Mouse (Mus musculus) T-cell, adult 2 months (primary cell): Measurements from ENCODE around the gene Rprd1b.

ENCODE experiments used
- DNase-seq: peaks from one replicate; pipeline ENCODE4 v3.0.0; 2022; ENCODE audit warnings: low spot score

Gene Rprd1b

DNA sequence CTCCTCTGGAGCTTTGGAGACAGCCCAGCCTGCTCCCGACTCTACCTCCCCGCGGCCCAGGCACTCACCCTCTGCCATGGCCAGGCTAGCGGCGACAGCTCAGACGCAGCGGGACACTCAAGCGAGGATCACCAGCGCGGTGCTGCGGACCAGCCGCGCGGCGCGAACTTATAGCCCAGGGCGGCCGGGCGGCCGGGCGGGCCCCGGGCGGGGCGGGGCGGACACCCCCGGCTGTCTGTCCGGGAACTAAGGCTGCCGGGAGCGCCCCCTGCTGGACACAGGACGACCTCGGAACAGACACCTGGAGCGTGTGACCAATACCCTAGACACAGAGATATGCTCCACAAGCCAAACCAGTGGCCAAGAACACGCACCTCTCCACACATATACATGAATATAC lies 117.9 kb downstream of the Rprd1b start, which contains the start of gene Tgm2:
Tgm2 (minus strand) TSS at position 214 of the 400 bp plus-strand sequence.
- DNase-seq, result peak; percentile 77

- DNase-seq, result no peak
These were observed 118.7 kb downstream of the Rprd1b start for GRCm38 (mm10) chr2:158146971-158147370.

DNA sequence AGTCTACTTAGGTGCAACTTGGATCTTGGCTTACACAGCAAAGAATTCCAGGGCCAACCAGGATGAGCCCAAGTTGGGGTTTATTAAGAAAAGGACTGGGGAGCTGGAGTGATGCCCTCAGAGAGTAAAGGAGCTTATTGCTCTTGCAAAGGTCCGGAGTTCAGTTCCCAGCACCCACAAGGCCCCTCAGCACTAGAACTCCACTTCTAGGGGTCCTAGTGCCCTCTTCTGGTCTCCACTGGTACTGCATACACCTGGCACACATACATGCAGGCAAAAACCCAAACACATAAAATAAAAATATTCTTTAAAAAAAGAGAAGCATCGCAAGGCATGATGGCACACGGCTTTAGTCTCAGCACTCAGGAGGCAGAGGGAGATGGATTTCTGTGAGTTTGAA lies 122.8 kb downstream of the Rprd1b start:
- no peak for DNase-seq

GRCm38 (mm10) chr2:158152685-158153309 lies 124.5 kb downstream of the Rprd1b start:
- no peak for DNase-seq

DNA sequence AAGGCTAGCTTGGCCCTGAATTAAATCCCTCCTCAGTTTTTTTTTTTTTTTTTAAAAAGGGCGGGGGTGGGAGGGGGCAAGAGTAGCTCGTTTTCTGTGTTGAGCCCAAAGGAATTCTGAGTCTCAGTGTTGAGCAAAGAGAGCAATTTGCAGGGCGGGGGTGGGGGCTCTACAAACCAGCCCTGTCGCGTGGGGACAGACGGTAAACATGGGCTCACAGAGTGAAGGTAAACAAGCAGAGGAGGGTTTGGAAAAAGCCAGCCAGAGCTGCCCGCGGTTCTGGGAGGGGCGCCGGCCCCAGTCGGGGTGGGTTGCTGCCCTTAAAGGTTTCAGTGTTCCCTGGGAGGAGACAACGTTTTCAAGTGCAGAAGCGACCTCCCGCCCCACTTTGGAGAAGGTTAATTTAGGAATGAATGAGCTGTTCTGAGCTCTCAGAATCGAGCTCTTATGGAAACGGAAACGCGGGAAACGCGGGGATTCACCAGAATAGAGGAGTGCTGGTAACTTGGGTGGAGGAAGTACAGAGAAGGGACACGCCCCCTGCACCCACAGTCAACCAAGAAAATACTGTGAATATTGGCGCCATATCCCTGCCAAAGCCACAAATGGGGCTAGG lies 125.5 kb downstream of the Rprd1b start:
- peak; percentile 48 for DNase-seq

DNA sequence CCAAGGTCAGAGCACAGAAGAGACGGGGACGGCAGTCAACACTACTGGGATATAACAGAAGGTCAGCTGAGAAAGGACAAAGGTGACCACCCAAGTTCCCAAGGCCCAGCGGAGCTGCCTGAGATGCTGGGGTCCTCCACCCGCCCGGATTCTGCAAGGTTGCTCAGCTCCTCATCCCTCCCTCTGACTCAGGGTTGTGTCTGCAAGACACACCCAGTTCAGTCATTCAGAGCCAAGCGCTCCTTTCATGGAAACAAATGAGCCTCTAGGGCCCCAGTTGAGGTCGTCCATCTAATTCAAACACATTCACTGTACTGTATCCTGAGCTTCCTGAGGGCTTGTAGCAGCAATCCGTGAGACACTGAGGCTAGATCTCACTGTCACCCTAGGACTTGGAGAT lies 126.3 kb downstream of the Rprd1b start:
- DNase-seq, result no peak

DNA sequence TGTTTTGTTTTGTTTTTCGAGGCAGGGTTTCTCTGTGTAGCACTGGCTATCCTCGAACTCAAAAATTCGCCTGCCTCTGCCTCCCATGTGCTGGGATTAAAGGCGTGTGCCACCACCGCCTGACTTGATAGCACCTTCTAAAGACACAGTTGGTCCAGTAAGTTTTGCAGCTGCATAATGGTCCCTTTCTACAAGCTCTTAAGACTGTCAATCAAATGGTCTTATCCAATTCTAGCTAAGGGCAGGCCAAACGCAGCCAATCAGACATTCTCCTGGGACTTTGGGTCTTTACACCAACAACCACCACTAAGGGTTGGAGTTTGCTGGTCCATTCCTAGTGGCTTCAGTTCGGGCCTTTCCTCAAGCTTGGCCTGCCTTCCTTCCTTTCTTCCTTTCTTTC lies 126.8 kb downstream of the Rprd1b start:
- no peak for DNase-seq

DNA sequence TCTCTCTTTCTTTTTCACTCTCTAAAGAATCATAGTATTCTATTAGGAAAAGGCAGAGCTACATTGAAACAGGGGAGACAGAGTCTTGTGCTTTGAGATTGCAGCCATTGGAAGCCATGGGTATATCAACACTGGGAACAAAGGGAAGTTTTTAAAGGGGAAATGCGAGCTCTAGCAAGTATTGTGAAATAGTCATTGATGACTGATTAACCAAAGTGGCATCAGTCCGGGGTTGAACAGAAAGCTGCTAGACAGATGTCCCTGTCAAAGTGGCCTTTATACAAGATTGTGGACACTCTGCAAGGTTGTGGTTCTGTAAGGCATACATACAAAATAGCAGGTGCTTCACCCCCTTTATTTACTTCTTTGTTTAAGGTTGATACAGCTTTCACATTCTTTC lies 127.3 kb downstream of the Rprd1b start:
- no peak for DNase-seq

DNA sequence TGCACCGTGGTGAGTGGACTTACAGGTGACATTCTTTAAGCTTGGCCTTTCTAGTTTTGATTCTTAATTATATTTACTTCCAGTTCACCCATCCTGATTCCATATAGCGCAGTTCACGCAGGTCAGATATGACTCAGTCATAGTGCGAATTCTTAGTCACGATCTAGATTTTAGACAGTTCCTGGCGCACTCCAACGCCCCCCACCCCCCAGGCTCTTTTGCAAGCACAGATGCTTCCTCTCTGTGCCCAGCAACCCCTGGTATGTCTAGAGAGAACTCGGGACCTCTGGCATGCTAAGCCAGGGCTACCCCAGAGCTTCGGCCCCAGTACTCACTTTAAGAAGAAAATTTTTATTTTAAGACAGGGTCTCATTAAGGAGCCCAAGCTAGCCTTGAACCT lies 128.2 kb downstream of the Rprd1b start:
- no peak for DNase-seq

GRCm38 (mm10) chr2:158157654-158158053 lies 129.4 kb downstream of the Rprd1b start:
- no peak for DNase-seq

DNA sequence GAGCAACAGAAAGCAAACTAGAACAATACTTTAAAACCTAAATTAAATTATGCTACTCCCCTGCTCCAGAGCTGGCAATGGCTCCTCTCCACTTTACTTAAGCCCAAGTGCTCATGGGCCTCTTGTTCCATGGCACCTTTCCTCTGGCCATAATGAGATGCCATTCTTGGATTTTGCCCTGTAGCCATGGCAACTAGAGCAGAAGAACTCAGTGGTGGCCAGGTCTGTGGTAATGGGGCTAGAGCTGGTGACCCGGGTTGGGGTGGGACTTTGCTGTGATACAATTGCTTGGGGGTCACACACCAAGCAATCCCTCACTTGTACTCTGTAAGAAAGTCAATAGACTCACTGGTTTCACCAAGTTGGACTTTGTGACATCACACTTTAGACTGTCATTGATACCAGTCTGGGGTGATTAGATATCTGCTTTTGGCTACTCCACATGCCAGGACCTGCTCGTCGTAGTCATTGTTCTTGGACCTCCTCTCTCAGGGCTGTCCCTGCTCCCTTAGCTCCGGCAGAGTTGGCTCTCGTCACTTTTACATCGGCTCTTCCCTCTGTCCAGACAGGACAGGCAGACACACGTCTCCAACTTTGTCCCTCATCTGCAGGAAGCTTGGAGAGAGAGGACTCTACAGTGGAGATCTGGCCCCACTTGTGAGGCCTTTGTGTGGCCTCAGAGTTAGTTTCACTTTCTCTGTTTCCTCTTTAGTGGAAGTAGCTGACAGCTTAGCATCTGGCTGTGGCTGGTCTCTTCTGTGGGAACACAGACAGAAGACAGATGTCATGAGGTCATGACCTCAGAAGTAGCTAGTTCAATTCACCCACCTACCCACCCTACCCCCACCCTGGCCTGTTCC lies 131.3 kb downstream of the Rprd1b start:
- peak; percentile 34 for DNase-seq

GRCm38 (mm10) chr2:158161761-158162160 lies 133.5 kb downstream of the Rprd1b start:
- DNase-seq, result no peak

- no peak for DNase-seq
These were observed 134.7 kb downstream of the Rprd1b start for GRCm38 (mm10) chr2:158163034-158163433.

DNA sequence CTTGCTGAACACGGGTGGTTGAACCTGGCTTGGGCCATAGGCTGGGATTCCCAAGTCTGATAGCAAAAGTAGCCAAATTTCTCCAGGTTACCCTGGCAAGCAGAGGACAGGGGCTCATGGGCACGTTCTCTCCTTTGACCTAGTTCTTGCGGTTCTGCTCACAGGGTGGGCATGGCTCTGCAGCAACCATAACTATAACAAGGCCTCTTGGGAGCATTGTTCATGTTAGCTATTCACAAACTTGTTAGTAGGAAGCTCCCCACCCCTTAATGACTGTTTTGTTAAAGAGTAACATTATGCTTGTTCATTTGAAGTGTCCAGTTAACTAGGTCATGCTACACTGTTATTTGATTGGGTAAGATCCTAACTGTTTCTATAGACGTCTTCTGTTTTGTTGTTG lies 137.5 kb downstream of the Rprd1b start:
- DNase-seq, result no peak

DNA sequence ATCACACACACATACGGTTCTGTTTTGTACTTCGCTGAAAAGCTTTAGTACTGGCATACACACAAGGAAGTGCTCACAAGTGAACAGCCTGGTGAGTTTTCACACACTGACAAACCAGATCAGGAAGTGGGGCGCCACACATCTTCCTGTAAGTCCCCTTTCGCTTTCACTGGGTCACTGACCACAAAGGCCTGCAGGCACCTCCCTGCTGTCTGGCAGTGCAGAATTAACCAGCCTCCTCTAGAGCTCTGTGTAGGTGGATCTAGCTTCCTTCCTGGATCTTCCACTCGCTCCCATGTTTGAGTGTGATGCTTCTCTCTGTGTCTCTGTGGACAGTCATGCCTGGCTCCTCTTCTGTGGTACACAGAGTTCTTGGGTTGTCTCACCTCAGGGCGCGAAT lies 138.3 kb downstream of the Rprd1b start:
- DNase-seq, result peak; percentile 86

GRCm38 (mm10) chr2:158167496-158168205 lies 139.4 kb downstream of the Rprd1b start:
- no peak for DNase-seq

GRCm38 (mm10) chr2:158168741-158169211 lies 140.5 kb downstream of the Rprd1b start:
- no peak for DNase-seq

- no peak for DNase-seq
These were observed 141.1 kb downstream of the Rprd1b start for GRCm38 (mm10) chr2:158169351-158169750.

DNA sequence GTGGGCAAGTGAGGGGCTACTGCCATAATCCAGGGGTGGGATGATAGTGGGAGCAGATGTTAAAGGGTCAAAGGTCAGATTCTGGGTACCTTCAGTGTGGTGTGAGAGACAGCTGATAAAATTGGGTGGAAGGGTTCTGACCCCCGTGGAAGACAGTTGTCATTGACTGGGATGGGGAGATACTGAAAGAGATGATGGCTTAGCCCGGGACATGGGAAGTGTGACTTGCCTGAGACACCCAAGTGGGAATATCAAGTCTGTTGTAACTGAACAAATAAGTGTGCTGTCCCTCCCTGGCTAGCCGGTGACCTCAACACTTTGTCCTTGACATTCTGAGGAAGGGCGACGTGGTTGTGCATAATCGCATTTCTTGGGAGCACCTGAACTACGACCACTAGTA lies 141.5 kb downstream of the Rprd1b start:
- no peak for DNase-seq

DNA sequence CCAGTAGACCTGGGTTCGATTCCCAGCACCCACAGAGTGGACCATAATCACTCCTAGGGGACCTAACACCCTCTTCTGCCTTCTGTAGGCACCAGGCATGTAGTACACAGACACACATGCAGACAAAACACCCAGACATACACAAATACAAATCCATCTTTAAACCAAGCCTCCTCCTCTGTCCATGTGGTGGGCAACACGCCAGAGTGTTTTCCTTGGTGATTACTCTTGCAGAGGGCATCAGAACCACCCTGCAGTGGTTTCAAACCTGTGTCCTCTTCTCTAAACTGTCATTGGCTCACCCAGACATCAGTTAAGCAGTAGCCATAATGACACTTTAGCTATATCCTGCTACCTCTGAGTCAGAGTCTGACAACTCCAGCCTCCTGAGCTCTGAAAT lies 142.1 kb downstream of the Rprd1b start:
- DNase-seq, result no peak

GRCm38 (mm10) chr2:158174438-158174837 lies 146.1 kb downstream of the Rprd1b start:
- DNase-seq, result no peak

DNA sequence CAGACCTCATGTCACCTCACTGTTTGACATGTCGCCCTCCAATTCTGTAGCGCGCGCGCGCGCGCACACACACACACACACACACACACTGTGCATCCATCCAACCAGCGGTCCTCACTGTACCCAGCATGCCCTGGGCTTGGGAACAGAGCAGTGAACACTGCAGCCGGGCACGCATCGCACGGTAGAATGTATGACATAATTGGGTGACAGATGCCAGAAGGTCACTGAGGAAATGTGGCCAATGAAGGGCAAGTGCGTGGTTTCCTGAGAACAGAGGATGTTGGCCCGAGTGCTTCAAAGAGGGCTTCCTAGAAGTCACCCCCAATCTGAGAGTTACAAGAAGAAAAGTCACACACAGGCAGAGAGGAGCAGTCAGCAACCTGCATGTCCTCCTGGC lies 146.7 kb downstream of the Rprd1b start:
- DNase-seq, result peak; percentile 24
